Mouse (Mus musculus) heart, embryonic 10.5 days (tissue): Measurements from ENCODE around the gene Timm13. TPM values are rescaled to one million over a fixed set of nuclear protein-coding genes. Genes with fewer than 3 reads are reported as not detected.

Source experiments
- DNase-seq: peaks from one replicate; pipeline ENCODE4 v3.0.0-alpha.2; 2017; ENCODE audit warnings: low spot score
- H3K27ac ChIP-seq: fragments of 300-500 bp; sonication (generic); 2 replicates; pipeline ENCODE4 v1.5.1; 2016; ENCODE audit warnings: mild to moderate bottlenecking
- H3K27me3 ChIP-seq: fragments of 300-500 bp; sonication (generic); 2 replicates; pipeline ENCODE4 v1.6.1; 2016; ENCODE audit warnings: mild to moderate bottlenecking; ENCODE audit not compliant: poor library complexity, insufficient read depth, severe bottlenecking
- H3K36me3 ChIP-seq: fragments of 300-500 bp; sonication (generic); 2 replicates; pipeline ENCODE4 v1.6.1; 2016; ENCODE audit warnings: mild to moderate bottlenecking, moderate library complexity
- H3K4me1 ChIP-seq: fragments of 300-500 bp; sonication (generic); 2 replicates; pipeline ENCODE4 v1.6.1; 2016; ENCODE audit warnings: mild to moderate bottlenecking
- H3K4me3 ChIP-seq: fragments of 300-500 bp; sonication (generic); 2 replicates; pipeline ENCODE4 v1.5.1; 2016; ENCODE audit warnings: mild to moderate bottlenecking, moderate library complexity
- H3K9me3 ChIP-seq: fragments of 300-500 bp; sonication (generic); 2 replicates; pipeline ENCODE4 v1.6.1; 2016; ENCODE audit warnings: mild to moderate bottlenecking, moderate library complexity
- WGBS: fragments of 180-500 bp; shearing (Covaris S2); methylation state at CpG from one replicate; pipeline ENCODE4 v1.1.7; 2016; 5-methylcytosine and 5-hydroxymethylcytosine counted together
- polyA plus RNA-seq: library from polyadenylated mRNA; unstranded; fragments of >200 nt; fragmentation: Nextera tagmentation; extraction: Ambion mirVana; gene quantifications from 2 replicates; pipeline ENCODE4 v1.2.1, GENCODE M21; 2016

The Timm13 gene
- polyA plus RNA-seq, 1 experiment from 2014 or later, result 363 TPM

GRCm38 (mm10) chr10:80862305-80862704, 38.5 kb downstream of the Timm13 start:
- DNase-seq, result no peak
- H3K27me3 ChIP-seq, result no peaks in the 10 kb centered on the region
- peaks cover 58% of the 10 kb centered on the region for H3K36me3 ChIP-seq
- H3K27ac ChIP-seq, result 0 out of 2 replicates have a peak overlapping the region, but pooled peaks have one; percentile 24
- no peaks in the 10 kb centered on the region for H3K9me3 ChIP-seq
- H3K4me1 ChIP-seq, result peaks cover 7% of the 10 kb centered on the region
- no peak overlapping the region for H3K4me3 ChIP-seq
- WGBS, result 82% methylated on average over 5 of the region's 5 CpGs

GRCm38 (mm10) chr10:80858350-80858935, 42.3 kb downstream of the Timm13 start:
- no peak overlapping the region for H3K4me3 ChIP-seq
- no peaks in the 10 kb centered on the region for H3K9me3 ChIP-seq
- peaks cover 24% of the 10 kb centered on the region for H3K36me3 ChIP-seq
- WGBS, result 68% methylated on average over 7 of the region's 7 CpGs
- peaks cover 33% of the 10 kb centered on the region for H3K4me1 ChIP-seq
- peak; percentile 87 for DNase-seq
- no peaks in the 10 kb centered on the region for H3K27me3 ChIP-seq
- peak overlapping the region; percentile 74; the same call in 1 of the 2 replicates for H3K27ac ChIP-seq

- Histone ChIP-seq H3K36me3 (peaks cover 24% of the 10 kb centered on the region), H3K4me1 (peaks cover 37% of the 10 kb centered on the region), H3K27me3 (no peaks in the 10 kb centered on the region), H3K9me3 (no peaks in the 10 kb centered on the region), H3K27ac (peak overlapping the region; percentile 56; the same call in 1 of the 2 replicates), H3K4me3 (no peak overlapping the region)
- WGBS, result 57% methylated on average over 3 of the region's 3 CpGs
- no peak for DNase-seq
Measured at GRCm38 (mm10) chr10:80857848-80858247, 42.9 kb downstream of the Timm13 start.

- peaks cover 37% of the 10 kb centered on the region for H3K4me1 ChIP-seq
- H3K36me3 ChIP-seq, result peaks cover 22% of the 10 kb centered on the region
- WGBS, result 72% methylated on average over 8 of the region's 8 CpGs
- H3K9me3 ChIP-seq, result no peaks in the 10 kb centered on the region
- H3K4me3 ChIP-seq, result no peak overlapping the region
- no peaks in the 10 kb centered on the region for H3K27me3 ChIP-seq
- H3K27ac ChIP-seq, result peak overlapping the region; percentile 56; the same call in 1 of the 2 replicates
- no peak for DNase-seq
Measured at GRCm38 (mm10) chr10:80857386-80857785, 43.4 kb downstream of the Timm13 start.

GRCm38 (mm10) chr10:80856908-80857307, 43.9 kb downstream of the Timm13 start:
- no peak for DNase-seq
- Histone ChIP-seq H3K4me1 (peaks cover 37% of the 10 kb centered on the region), H3K36me3 (peaks cover 22% of the 10 kb centered on the region), H3K9me3 (no peaks in the 10 kb centered on the region), H3K4me3 (0 out of 2 replicates have a peak overlapping the region, but pooled peaks have one; percentile 89), H3K27ac (peak overlapping the region; percentile 56; the same call in 1 of the 2 replicates), H3K27me3 (no peaks in the 10 kb centered on the region)
- WGBS, result 79% methylated on average over 5 of the region's 5 CpGs

GRCm38 (mm10) chr10:80856267-80856666, 44.5 kb downstream of the Timm13 start:
- whole genome bisulfite sequencing, result 64% methylated on average over 3 of the region's 3 CpGs
- peak overlapping the region; percentile 87; the same call in 1 of the 2 replicates for H3K27ac ChIP-seq
- DNase-seq, result no peak
- H3K4me1 ChIP-seq, result peaks cover 37% of the 10 kb centered on the region
- H3K36me3 ChIP-seq, result peaks cover 23% of the 10 kb centered on the region
- no peaks in the 10 kb centered on the region for H3K9me3 ChIP-seq
- H3K27me3 ChIP-seq, result no peaks in the 10 kb centered on the region
- H3K4me3 ChIP-seq, result peak overlapping the region; percentile 89

- Histone ChIP-seq H3K4me3 (peak overlapping the region; percentile 89), H3K9me3 (no peaks in the 10 kb centered on the region), H3K27ac (peak overlapping the region; percentile 87), H3K36me3 (peaks cover 26% of the 10 kb centered on the region), H3K4me1 (peaks cover 37% of the 10 kb centered on the region), H3K27me3 (no peaks in the 10 kb centered on the region)
- DNase-seq, result no peak
- 12% methylated on average over 11 of the region's 11 CpGs for WGBS
Measured at GRCm38 (mm10) chr10:80855749-80856073, 45.1 kb downstream of the Timm13 start.

GRCm38 (mm10) chr10:80854913-80855748, 45.6 kb downstream of the Timm13 start, which contains the start of the genes Lsm7 and Sppl2b:
TSS of gene Lsm7 (minus strand) at chr10:80855209.
TSS of gene Sppl2b (plus strand) at chr10:80855275.
- Histone ChIP-seq H3K27me3 (no peaks in the 10 kb centered on the region), H3K4me3 (peak within 1 kb of the TSS; percentile 89), H3K4me1 (peaks cover 39% of the 10 kb centered on the region), H3K9me3 (no peaks in the 10 kb centered on the region), H3K36me3 (peaks cover 31% of the 10 kb centered on the region), H3K27ac (peak within 1 kb of the TSS; percentile 87)
- under 1% methylated on average over 81 of the region's 81 CpGs for WGBS
- peak; percentile 98 for DNase-seq

Other genes starting within 250 kb of the Timm13 start
- 59.0 and 69.9 TPM in 2 replicates for gene Btbd2, start 243.9 kb downstream of the Timm13 start, polyA plus RNA-seq
- 90.8 and 92.0 TPM in 2 replicates for gene Mknk2, start 222.9 kb downstream of the Timm13 start, polyA plus RNA-seq
- 54.8 and 56.8 TPM in 2 replicates for gene Mob3a, start 199.0 kb downstream of the Timm13 start, polyA plus RNA-seq
- 12.8 and 14.4 TPM in 2 replicates for gene Izumo4, start 198.8 kb downstream of the Timm13 start, polyA plus RNA-seq
- gene Ap3d1, start 158.7 kb downstream of the Timm13 start, polyA plus RNA-seq, result 53.1 and 60.4 TPM in 2 replicates
- 25.6 and 26.1 TPM in 2 replicates for gene Dot1l, start 145.8 kb downstream of the Timm13 start, polyA plus RNA-seq
- gene Sf3a2, start 102.8 kb downstream of the Timm13 start, polyA plus RNA-seq, result 70.6 and 84.1 TPM in 2 replicates
- gene Plekhj1, start 102.3 kb downstream of the Timm13 start, polyA plus RNA-seq, result 116 and 151 TPM in 2 replicates
- not detected in 2 replicates for gene Amh, start 95.7 kb downstream of the Timm13 start, polyA plus RNA-seq
- gene Jsrp1, start 87.5 kb downstream of the Timm13 start, polyA plus RNA-seq, result 7.9 and 8.8 TPM in 2 replicates
- 2,064 and 2,176 TPM in 2 replicates for gene Oaz1, start 74.3 kb downstream of the Timm13 start, polyA plus RNA-seq
- 0.14 and 0.43 TPM in 2 replicates for gene Lingo3, start 56.9 kb downstream of the Timm13 start, polyA plus RNA-seq
- 200 and 266 TPM in 2 replicates for gene Lsm7, start 45.8 kb downstream of the Timm13 start, polyA plus RNA-seq
- 32.1 and 34.6 TPM in 2 replicates for gene Sppl2b, start 45.7 kb downstream of the Timm13 start, polyA plus RNA-seq
- gene Tmprss9, start 29.1 kb downstream of the Timm13 start, polyA plus RNA-seq, result not detected in 2 replicates
- 39.7 and 47.3 TPM in 2 replicates for gene Lmnb2, start 17.3 kb upstream of the Timm13 start, polyA plus RNA-seq
- gene Gadd45b, start 29.1 kb upstream of the Timm13 start, polyA plus RNA-seq, result 17.1 and 20.1 TPM in 2 replicates
- gene Gng7, start 114.0 kb upstream of the Timm13 start, polyA plus RNA-seq, result 1.5 and 2.1 TPM in 2 replicates
- gene Diras1, start 124.7 kb upstream of the Timm13 start, polyA plus RNA-seq, result 0.08 and 0.11 TPM in 2 replicates
- 8.9 and 10.7 TPM in 2 replicates for gene Slc39a3, start 136.5 kb upstream of the Timm13 start, polyA plus RNA-seq
- 197 and 226 TPM in 2 replicates for gene Sgta, start 159.2 kb upstream of the Timm13 start, polyA plus RNA-seq
- 58.0 and 73.9 TPM in 2 replicates for gene Thop1, start 169.1 kb upstream of the Timm13 start, polyA plus RNA-seq
- gene Creb3l3, start 197.9 kb upstream of the Timm13 start, polyA plus RNA-seq, result 0.43 and 2.4 TPM in 2 replicates
- 173 and 196 TPM in 2 replicates for gene Map2k2, start 204.9 kb upstream of the Timm13 start, polyA plus RNA-seq
- gene Zbtb7a, start 234.3 kb upstream of the Timm13 start, polyA plus RNA-seq, result 17.6 and 18.6 TPM in 2 replicates